Mouse (Mus musculus): Measurements from ENCODE around the gene Tril.

DNA sequence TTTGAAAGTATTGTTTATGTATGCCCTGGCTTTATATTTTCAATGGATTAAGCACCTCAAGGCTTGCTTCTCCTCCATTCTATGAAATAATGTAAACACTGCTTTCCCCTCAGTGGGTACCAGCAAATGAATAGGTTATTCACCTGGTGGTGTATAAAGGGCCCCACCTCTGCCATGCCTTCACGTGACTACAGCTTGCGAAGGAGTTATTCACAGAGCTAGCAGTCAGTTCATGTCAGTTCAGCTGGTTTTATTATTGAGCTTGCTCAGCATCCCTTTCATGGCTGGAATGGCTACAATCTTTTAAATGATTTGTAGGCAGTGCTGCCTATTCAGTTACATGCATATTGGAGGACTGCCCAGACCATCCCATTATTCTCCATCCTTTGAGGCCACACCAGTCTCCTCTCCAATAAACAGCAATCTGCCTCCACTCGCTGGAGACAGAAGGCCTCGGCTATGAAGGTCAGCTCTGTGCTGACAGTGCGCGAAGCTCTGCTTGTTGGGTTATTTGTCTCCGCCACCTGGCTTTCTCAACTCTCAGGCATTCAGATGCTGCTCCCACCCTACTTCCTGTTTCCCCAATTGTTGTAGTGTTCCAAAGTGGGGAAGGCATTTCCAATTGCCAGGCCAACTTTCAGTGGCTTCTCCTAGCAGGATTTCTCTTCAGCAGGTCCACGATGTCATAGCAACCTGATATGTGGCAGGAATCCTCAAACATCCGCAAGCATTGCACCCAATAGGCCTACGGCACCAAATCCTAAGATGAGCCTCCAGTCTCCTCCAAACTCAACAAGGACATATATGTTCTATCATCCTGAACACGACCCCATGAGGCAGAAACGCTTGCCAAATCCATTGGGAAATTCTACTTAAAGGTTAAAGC, 34.6 kb upstream of the Tril start:
- TF ChIP-seq CTCF (IDR thresholded peaks at IDR 0.05; ENCODE audit: control insufficient read depth, insufficient read depth, insufficient replicate concordance, low read depth, low read length), result no peak
- TF ChIP-seq POLR2A (IDR thresholded peaks at IDR 0.05; ENCODE audit: control insufficient read depth, low read depth, low read length), result no peak
